Mouse (Mus musculus) forebrain, embryonic 16.5 days (tissue): ENCODE measurements around the gene AU040320. TPM values are rescaled to one million over a fixed set of nuclear protein-coding genes. Genes with fewer than 3 reads are reported as not detected.
A peak's percentile ranks its signal among the peaks of the same experiment; 100 is the strongest.

Experiments
- ATAC-seq: fragments of 200-750 bp; cut with Nextera tagmentation; 2 replicates; pipeline ENCODE4 v1.8.0; 2017; ENCODE audit warnings: mild to moderate bottlenecking, moderate library complexity
- H3K27ac ChIP-seq: fragments of 300-500 bp; sonication (generic); 2 replicates; pipeline ENCODE4 v1.5.1; 2014; ENCODE audit warnings: low read length, control low read depth
- H3K27me3 ChIP-seq: fragments of 300-500 bp; sonication (generic); replicated peaks from 2 replicates; pipeline ENCODE4 v1.6.1; 2014; ENCODE audit warnings: low read length; ENCODE audit not compliant: control insufficient read depth, insufficient read depth
- H3K36me3 ChIP-seq: fragments of 300-500 bp; sonication (generic); 2 replicates; pipeline ENCODE4 v1.6.1; 2014; ENCODE audit not compliant: control insufficient read depth, insufficient read depth
- H3K4me1 ChIP-seq: fragments of 300-500 bp; sonication (generic); replicated peaks from 2 replicates; pipeline ENCODE4 v1.6.1; 2014; ENCODE audit warnings: low read length; ENCODE audit not compliant: control insufficient read depth, insufficient read depth
- H3K4me2 ChIP-seq: fragments of 300-500 bp; sonication (generic); 2 replicates; pipeline ENCODE4 v1.6.1; 2014; ENCODE audit warnings: mild to moderate bottlenecking, low read length, control low read depth
- H3K4me3 ChIP-seq: fragments of 300-500 bp; sonication (generic); replicated peaks from 2 replicates; pipeline ENCODE4 v1.5.1; 2014; ENCODE audit warnings: mild to moderate bottlenecking, low read length, control low read depth
- H3K9ac ChIP-seq: fragments of 300-500 bp; sonication (generic); replicated peaks from 2 replicates; pipeline ENCODE4 v1.6.1; 2014; ENCODE audit warnings: low read depth, low read length, control low read depth
- H3K9me3 ChIP-seq: fragments of 300-500 bp; sonication (generic); 2 replicates; pipeline ENCODE4 v1.6.1; 2016; ENCODE audit warnings: low read length; ENCODE audit not compliant: control insufficient read depth
- WGBS: fragments of 180-500 bp; shearing (Covaris S2); extraction: QIAGEN DNeasy Blood & Tissue Kit; methylation state at CpG from one replicate; pipeline ENCODE4 v1.1.7; 2014; 5-methylcytosine and 5-hydroxymethylcytosine counted together
- polyA plus RNA-seq: library from polyadenylated mRNA; unstranded; fragments of >200 nt; fragmentation: Nextera tagmentation; extraction: Ambion mirVana; gene quantifications from 2 replicates; pipeline ENCODE4 v1.2.1, GENCODE M21; 2015

Gene AU040320
- polyA plus RNA-seq, 1 experiment from 2014 or later, result 35.0 TPM

DNA sequence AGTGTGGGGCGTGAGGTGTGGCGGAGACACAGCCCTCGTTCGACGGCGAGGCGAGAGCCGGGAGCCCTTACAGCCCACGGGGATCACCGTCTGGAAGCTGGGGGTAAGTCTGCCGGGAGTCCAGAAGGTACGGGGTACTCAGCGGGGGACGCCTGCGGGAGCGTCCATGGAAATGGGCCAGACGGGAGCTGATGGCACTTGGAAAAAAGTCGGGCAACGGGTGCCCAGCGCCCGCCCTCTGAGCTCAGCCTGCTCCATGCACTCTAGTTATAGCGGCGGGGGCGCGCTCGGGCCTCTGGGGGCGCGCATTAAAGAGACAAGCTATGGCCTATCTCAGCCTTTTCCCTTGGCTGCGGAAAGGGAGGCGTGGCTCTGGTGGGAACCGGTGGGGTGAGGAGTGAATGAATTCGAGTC lies 17.3 kb upstream of the AU040320 start, which contains the start of gene Tfap2e:
TSS of gene Tfap2e (minus strand) at position 240 of the 414 bp plus-strand sequence.
- peak within 1 kb of the TSS; percentile 34 for H3K4me2 ChIP-seq
- no peak within 1 kb of the TSS for H3K9ac ChIP-seq
- H3K4me1 ChIP-seq, result peaks cover 10% of the 10 kb centered on the region
- H3K4me3 ChIP-seq, result peak within 1 kb of the TSS; percentile 23
- H3K27ac ChIP-seq, result no peak within 1 kb of the TSS
- H3K27me3 ChIP-seq, result peaks cover 67% of the 10 kb centered on the region
- H3K36me3 ChIP-seq, result no peaks in the 10 kb centered on the region
- ATAC-seq, result peak; percentile 59
- H3K9me3 ChIP-seq, result no peaks in the 10 kb centered on the region
- WGBS, result 1% methylated on average over 32 of the region's 32 CpGs

- peaks cover 36% of the 10 kb centered on the region for H3K27me3 ChIP-seq
- H3K36me3 ChIP-seq, result peaks cover 11% of the 10 kb centered on the region
- no peak overlapping the region for H3K4me3 ChIP-seq
- WGBS, result 18% methylated on average over 10 of the region's 10 CpGs
- H3K4me1 ChIP-seq, result peaks cover 12% of the 10 kb centered on the region
- H3K9me3 ChIP-seq, result no peaks in the 10 kb centered on the region
- H3K9ac ChIP-seq, result no peak overlapping the region
- no peak for ATAC-seq
- H3K27ac ChIP-seq, result no peak overlapping the region
- no peak overlapping the region for H3K4me2 ChIP-seq
Observed at GRCm38 (mm10) chr4:126739966-126740676, 13.2 kb upstream of the AU040320 start.

DNA sequence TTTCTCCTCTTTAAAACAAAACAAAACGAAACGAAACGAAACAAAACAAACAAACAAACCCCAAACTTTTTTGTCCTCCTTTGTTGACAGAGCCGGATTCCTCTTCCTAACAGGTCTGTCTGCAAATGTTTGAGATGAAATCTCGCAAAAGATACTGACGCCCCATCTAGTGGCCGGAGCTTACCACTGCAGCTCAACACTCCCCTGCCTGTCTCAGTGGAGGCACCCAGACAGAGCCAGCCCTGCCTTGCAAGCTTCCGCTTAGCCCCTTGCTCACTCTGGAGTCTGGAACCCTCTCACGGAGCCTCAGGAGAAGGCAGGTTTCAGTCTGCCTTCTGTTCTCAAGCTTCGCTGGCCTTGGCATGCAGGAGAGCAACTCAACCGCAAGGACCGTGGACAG lies 11.9 kb upstream of the AU040320 start:
- H3K4me3 ChIP-seq, result no peak overlapping the region
- H3K27me3 ChIP-seq, result peaks cover 31% of the 10 kb centered on the region
- H3K4me1 ChIP-seq, result peaks cover 9% of the 10 kb centered on the region
- H3K9ac ChIP-seq, result no peak overlapping the region
- peaks cover 13% of the 10 kb centered on the region for H3K36me3 ChIP-seq
- no peak overlapping the region for H3K4me2 ChIP-seq
- no peak overlapping the region for H3K27ac ChIP-seq
- ATAC-seq, result peak; percentile 78
- H3K9me3 ChIP-seq, result no peaks in the 10 kb centered on the region
- 5% methylated on average over 12 of the region's 12 CpGs for WGBS

DNA sequence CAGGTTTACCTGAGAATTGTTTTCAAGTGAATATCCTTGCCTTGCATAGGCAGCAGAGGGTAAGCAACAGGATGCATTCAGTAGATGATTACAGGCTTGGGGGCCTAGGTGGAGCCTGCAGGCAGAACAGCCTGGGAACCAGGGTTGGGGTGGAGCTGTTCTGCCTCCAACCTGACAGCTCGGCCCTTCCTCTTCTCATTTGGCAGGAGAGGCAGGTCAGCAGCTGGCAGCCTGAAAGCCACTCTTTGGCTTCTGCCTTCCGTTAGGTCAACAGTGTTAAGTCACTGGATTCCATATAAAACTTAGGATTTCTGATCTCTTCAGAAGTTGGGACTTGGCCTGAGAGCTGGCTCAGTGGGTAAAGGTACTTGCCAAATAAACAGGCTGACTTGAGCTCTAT lies 10.4 kb upstream of the AU040320 start:
- no peaks in the 10 kb centered on the region for H3K9me3 ChIP-seq
- no peak overlapping the region for H3K4me2 ChIP-seq
- H3K4me1 ChIP-seq, result peaks cover 10% of the 10 kb centered on the region
- no peak overlapping the region for H3K4me3 ChIP-seq
- H3K27ac ChIP-seq, result no peak overlapping the region
- no peak for ATAC-seq
- H3K36me3 ChIP-seq, result peaks cover 19% of the 10 kb centered on the region
- WGBS, result 42% methylated on average over 2 of the region's 2 CpGs
- H3K9ac ChIP-seq, result no peak overlapping the region
- peaks cover 17% of the 10 kb centered on the region for H3K27me3 ChIP-seq

GRCm38 (mm10) chr4:126743713-126744112 lies 9.6 kb upstream of the AU040320 start:
- Histone ChIP-seq H3K9ac (no peak overlapping the region), H3K4me2 (no peak overlapping the region), H3K9me3 (no peaks in the 10 kb centered on the region), H3K4me3 (no peak overlapping the region), H3K4me1 (peaks cover 14% of the 10 kb centered on the region), H3K27ac (no peak overlapping the region), H3K36me3 (peaks cover 19% of the 10 kb centered on the region), H3K27me3 (peaks cover 11% of the 10 kb centered on the region)
- WGBS, result 13% methylated on average over 11 of the region's 11 CpGs
- ATAC-seq, result no peak

DNA sequence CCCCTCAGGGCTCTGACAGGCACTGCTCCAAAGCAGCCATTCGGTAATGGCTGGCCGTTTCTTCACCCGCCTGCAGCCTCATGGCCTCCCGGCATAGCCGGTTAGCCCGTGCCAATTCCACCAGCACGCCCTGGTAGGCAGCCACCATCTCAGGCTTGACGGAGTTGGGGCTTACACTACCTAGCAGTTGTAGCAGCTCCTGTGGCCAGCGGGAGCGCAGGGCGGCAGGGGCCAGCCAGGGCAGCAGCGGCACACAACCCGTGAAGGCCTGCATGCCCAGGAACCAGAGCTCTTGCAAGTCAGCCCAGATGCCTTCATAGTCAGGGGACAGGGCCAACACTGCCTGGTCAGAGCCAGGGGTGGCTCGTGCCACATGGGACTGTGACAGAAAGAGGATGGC lies 8.5 kb upstream of the AU040320 start:
- Histone ChIP-seq H3K9ac (no peak overlapping the region), H3K4me2 (no peak overlapping the region), H3K27me3 (peaks cover 4% of the 10 kb centered on the region; the same call in 1 of the 2 replicates), H3K36me3 (peaks cover 19% of the 10 kb centered on the region), H3K27ac (no peak overlapping the region), H3K4me3 (no peak overlapping the region), H3K9me3 (no peaks in the 10 kb centered on the region), H3K4me1 (peaks cover 25% of the 10 kb centered on the region)
- no peak for ATAC-seq
- 85% methylated on average over 14 of the region's 14 CpGs for WGBS

DNA sequence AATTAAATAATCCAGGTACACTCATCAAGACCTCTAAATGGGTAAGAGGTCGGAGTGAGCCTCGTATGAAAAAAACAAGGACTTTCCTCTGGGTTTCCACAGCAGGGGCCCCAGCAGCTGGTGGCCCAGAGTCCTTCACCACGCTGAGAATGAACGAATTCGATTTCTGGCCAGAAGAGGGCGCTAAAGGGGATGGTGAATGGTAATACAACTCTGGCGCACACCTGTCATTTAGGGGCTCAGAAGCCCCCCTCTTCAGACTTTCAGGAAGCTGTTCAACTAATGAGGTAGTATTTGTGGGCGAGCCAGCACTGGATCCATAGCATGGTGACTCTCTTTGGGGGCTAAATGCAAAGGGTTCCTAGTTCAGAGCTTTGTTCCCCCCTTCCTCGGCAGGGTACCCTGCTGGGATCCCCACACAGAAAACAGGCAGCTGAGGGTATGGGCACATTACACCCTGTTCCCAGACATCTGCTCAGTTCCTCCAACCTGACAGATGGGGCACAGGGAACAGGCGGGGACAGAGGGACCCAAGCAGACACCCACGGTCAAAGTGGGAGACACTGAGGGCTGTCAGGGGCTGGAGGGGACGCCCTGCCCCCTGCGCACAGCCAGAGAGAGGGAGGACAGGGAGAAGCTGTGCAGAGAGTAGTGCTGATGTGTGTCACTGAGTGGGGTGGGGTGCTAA lies 7.7 kb upstream of the AU040320 start:
- 28% methylated on average over 13 of the region's 13 CpGs for WGBS
- H3K9me3 ChIP-seq, result no peaks in the 10 kb centered on the region
- H3K4me3 ChIP-seq, result no peak overlapping the region
- peaks cover 19% of the 10 kb centered on the region for H3K36me3 ChIP-seq
- H3K4me2 ChIP-seq, result no peak overlapping the region
- H3K27me3 ChIP-seq, result 0 out of 2 replicates have a peak, but pooled peaks cover 2% of the 10 kb centered on the region
- ATAC-seq, result peak; percentile 18
- H3K9ac ChIP-seq, result no peak overlapping the region
- H3K4me1 ChIP-seq, result peaks cover 33% of the 10 kb centered on the region
- no peak overlapping the region for H3K27ac ChIP-seq

GRCm38 (mm10) chr4:126746194-126746840 lies 7.0 kb upstream of the AU040320 start:
- WGBS, result 73% methylated on average over 10 of the region's 10 CpGs
- H3K9me3 ChIP-seq, result no peaks in the 10 kb centered on the region
- H3K27ac ChIP-seq, result no peak overlapping the region
- ATAC-seq, result no peak
- H3K36me3 ChIP-seq, result peaks cover 19% of the 10 kb centered on the region
- no peaks in the 10 kb centered on the region for H3K27me3 ChIP-seq
- H3K4me1 ChIP-seq, result peaks cover 40% of the 10 kb centered on the region
- H3K4me3 ChIP-seq, result no peak overlapping the region
- no peak overlapping the region for H3K9ac ChIP-seq
- H3K4me2 ChIP-seq, result no peak overlapping the region

GRCm38 (mm10) chr4:126748381-126748780 lies 5.0 kb upstream of the AU040320 start:
- H3K4me1 ChIP-seq, result peaks cover 50% of the 10 kb centered on the region
- no peak overlapping the region for H3K9ac ChIP-seq

More at GRCm38 (mm10) chr4:126748381-126748780, 5.0 kb upstream of the AU040320 start:
- H3K4me3 ChIP-seq, result no peak overlapping the region
- no peaks in the 10 kb centered on the region for H3K27me3 ChIP-seq
- 87% methylated on average over 8 of the region's 8 CpGs for WGBS
- ATAC-seq, result no peak
- H3K4me2 ChIP-seq, result no peak overlapping the region
- peaks cover 19% of the 10 kb centered on the region for H3K36me3 ChIP-seq
- H3K27ac ChIP-seq, result no peak overlapping the region
- H3K9me3 ChIP-seq, result no peaks in the 10 kb centered on the region
